Mouse (Mus musculus) ES-E14 (cell line): Measurements from ENCODE around the gene Gprc5d. TPM values are rescaled to one million over a fixed set of nuclear protein-coding genes. Genes with fewer than 3 reads are reported as not detected.
A peak's percentile ranks its signal among the peaks of the same experiment; 100 is the strongest.

ENCODE experiments used
- DNase-seq: peaks from one replicate; pipeline ENCODE4 v3.0.0-alpha.2; 2013; ENCODE audit warnings: low read depth, low spot score
- H3K27ac ChIP-seq: 2 replicates; pipeline ENCODE4 v1.5.1; 2012; ENCODE audit warnings: low read depth, mild to moderate bottlenecking, low read length, moderate library complexity, mixed read lengths; ENCODE audit not compliant: poor library complexity, insufficient read depth, severe bottlenecking
- H3K36me3 ChIP-seq: 2 replicates; pipeline ENCODE4 v1.6.1; 2012; ENCODE audit warnings: mild to moderate bottlenecking, low read length, moderate library complexity, mixed read lengths; ENCODE audit not compliant: control insufficient read depth, poor library complexity, insufficient read depth, severe bottlenecking
- H3K4me1 ChIP-seq, 2 experiments: fragments of 150-350 bp in 1 of 2; sonication (generic) in 1 of 2; 2 replicates each; pipeline ENCODE4 v1.6.1; 2012; ENCODE audit warnings: low read length in 2 of 2, mild to moderate bottlenecking in 1 of 2, mixed read lengths in 1 of 2; ENCODE audit not compliant: control insufficient read depth in 2 of 2, insufficient read depth in 2 of 2, poor library complexity in 1 of 2
- H3K4me3 ChIP-seq, 2 experiments: fragments of 150-350 bp in 1 of 2; sonication (generic) in 1 of 2; 2 replicates each; pipeline ENCODE4 v1.5.1; 2012; ENCODE audit warnings: low read length in 2 of 2, low read depth in 1 of 2, mild to moderate bottlenecking in 1 of 2, mixed read lengths in 1 of 2; ENCODE audit not compliant: insufficient read depth in 1 of 2, poor library complexity in 1 of 2, severe bottlenecking in 1 of 2
- H3K9ac ChIP-seq: 2 replicates; pipeline ENCODE4 v1.6.1; 2012; ENCODE audit warnings: low read depth, mild to moderate bottlenecking, low read length, mixed read lengths; ENCODE audit not compliant: poor library complexity, insufficient read depth, severe bottlenecking
- H3K9me3 ChIP-seq: fragments of 150-350 bp; sonication (generic); 2 replicates; pipeline ENCODE4 v1.6.1; 2012; ENCODE audit warnings: low read depth, mild to moderate bottlenecking, low read length; ENCODE audit not compliant: control insufficient read depth, insufficient read depth
- CHD2 ChIP-seq: IDR thresholded peaks from 2 replicates; pipeline ENCODE4 v1.6.1; 2014; ENCODE audit warnings: mild to moderate bottlenecking, low read depth, low read length, inconsistent platforms
- HCFC1 ChIP-seq: IDR thresholded peaks from 2 replicates; pipeline ENCODE4 v1.6.1; 2012; ENCODE audit warnings: low read length, inconsistent platforms, borderline replicate concordance; ENCODE audit not compliant: insufficient read depth
- MAFK ChIP-seq: IDR thresholded peaks from 2 replicates; pipeline ENCODE4 v1.6.1; 2014; ENCODE audit warnings: mild to moderate bottlenecking, low read depth, low read length, inconsistent platforms; ENCODE audit not compliant: insufficient read depth
- ZC3H11A ChIP-seq: IDR thresholded peaks from 2 replicates; pipeline ENCODE4 v1.6.1; 2012; ENCODE audit warnings: low read depth, mild to moderate bottlenecking, inconsistent platforms, low read length, borderline replicate concordance
- ZNF384 ChIP-seq: IDR thresholded peaks from 2 replicates; pipeline ENCODE4 v1.6.1; 2012; ENCODE audit warnings: low read depth, low read length, inconsistent platforms
- in situ Hi-C, 2 experiments: fragments of 600-800 bp; cut with MboI; formaldehyde crosslinking; loops; one replicate each; pipeline ENCODE4 v1.15.1; 2025; ENCODE audit warnings: low sequenced_read_pairs in 2 of 2, inconsistent platforms in 1 of 2; ENCODE audit not compliant: unreplicated experiment in 2 of 2
- total RNA-seq: library from RNA; depleted of rRNA; stranded (reverse); fragments of 300-350 nt; gene quantifications from 2 replicates; pipeline ENCODE4 v1.2.3, GENCODE M21; 2012

Gene Gprc5d
- total RNA-seq, 1 experiment: not detected

- TF ChIP-seq ZNF384 (no peak), ZC3H11A (no peak), MAFK (no peak), HCFC1 (no peak), CHD2 (no peak)
- H3K4me3 ChIP-seq: no peak overlapping the region
- no peaks in the 10 kb centered on the region for H3K4me1 ChIP-seq
- H3K9ac ChIP-seq: no peak overlapping the region
- peaks cover 7% of the 10 kb centered on the region; the same call in 1 of the 2 replicates for H3K36me3 ChIP-seq
- in situ Hi-C loops: no loop called here
- H3K27ac ChIP-seq: no peak overlapping the region
- H3K9me3 ChIP-seq: no peaks in the 10 kb centered on the region
- DNase-seq: no peak
These were observed 30.4 kb upstream of the Gprc5d start for GRCm38 (mm10) chr6:135148506-135148905.

GRCm38 (mm10) chr6:135145976-135146375, 27.9 kb upstream of the Gprc5d start:
- no peak for DNase-seq
- Histone ChIP-seq H3K4me3 (no peak overlapping the region), H3K4me1 (no peaks in the 10 kb centered on the region), H3K36me3 (peaks cover 7% of the 10 kb centered on the region; the same call in 1 of the 2 replicates), H3K9ac (no peak overlapping the region), H3K9me3 (no peaks in the 10 kb centered on the region), H3K27ac (no peak overlapping the region)
- TF ChIP-seq HCFC1: no peak
- TF ChIP-seq ZC3H11A: no peak
- TF ChIP-seq MAFK: no peak
- TF ChIP-seq CHD2: no peak
- no peak for TF ChIP-seq ZNF384
- in situ Hi-C loops: no loop called here

DNA sequence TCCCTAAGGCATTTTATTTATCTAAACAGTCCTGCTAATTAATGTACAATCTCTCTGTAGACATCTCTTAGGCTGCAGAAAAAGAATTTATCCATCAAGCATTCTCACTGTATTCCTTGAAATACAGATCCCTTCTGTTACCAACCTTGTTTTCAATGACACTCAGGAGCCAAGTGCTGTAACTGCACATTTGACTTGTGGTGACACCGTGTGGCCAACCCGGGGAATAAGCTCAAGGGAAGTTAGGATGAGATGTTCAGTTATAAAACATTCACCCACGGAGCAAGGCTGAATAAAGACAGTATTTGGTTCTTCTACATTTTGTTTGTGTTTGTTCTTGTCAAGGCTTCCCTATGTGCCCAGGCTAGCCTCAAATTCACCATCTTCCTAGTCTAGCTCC, 26.4 kb upstream of the Gprc5d start:
- no peak for DNase-seq
- Histone ChIP-seq H3K4me3 (no peak overlapping the region), H3K36me3 (peaks cover 4% of the 10 kb centered on the region; the same call in 1 of the 2 replicates), H3K9me3 (no peaks in the 10 kb centered on the region), H3K27ac (no peak overlapping the region), H3K9ac (no peak overlapping the region), H3K4me1 (no peaks in the 10 kb centered on the region)
- TF ChIP-seq HCFC1 (no peak), MAFK (0 out of 2 replicates have a peak, but pooled peaks have one; percentile 14), ZNF384 (no peak), CHD2 (no peak), ZC3H11A (peak; percentile 75)
- in situ Hi-C loops: no loop called here

- H3K9ac ChIP-seq: no peak overlapping the region
- H3K9me3 ChIP-seq: no peaks in the 10 kb centered on the region
- no peak for DNase-seq
- no peak overlapping the region for H3K4me3 ChIP-seq
- H3K4me1 ChIP-seq: no peaks in the 10 kb centered on the region
- peaks cover 4% of the 10 kb centered on the region; the same call in 1 of the 2 replicates for H3K36me3 ChIP-seq
- TF ChIP-seq CHD2: no peak
- TF ChIP-seq ZNF384: no peak
- TF ChIP-seq MAFK: no peak
- no peak for TF ChIP-seq HCFC1
- TF ChIP-seq ZC3H11A: no peak
- no peak overlapping the region for H3K27ac ChIP-seq
- in situ Hi-C loops: no loop called here
These were observed 25.1 kb upstream of the Gprc5d start for GRCm38 (mm10) chr6:135143151-135143550.
